Mouse (Mus musculus): ENCODE measurements around the gene Pmm2.

Pmm2 gene

DNA sequence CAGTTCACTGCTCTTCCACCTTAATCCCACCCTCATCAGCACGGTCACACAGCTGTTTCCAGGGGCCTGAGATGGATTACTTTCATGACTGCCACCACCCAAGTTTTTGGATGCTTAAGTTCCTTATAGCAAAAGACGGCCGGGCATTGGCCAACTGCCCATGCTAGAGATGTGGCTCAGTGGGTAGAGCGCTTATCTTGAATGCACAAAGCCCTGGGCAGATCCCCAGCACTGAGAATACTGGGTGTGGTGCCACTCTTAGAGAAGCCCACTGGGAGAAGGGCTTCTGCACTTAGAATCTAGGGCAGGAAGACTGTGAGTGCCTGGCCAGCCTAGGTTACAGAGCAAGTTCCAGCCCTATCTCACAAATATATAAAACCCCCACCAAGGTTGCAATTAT is 41.2 kb downstream of the Pmm2 start:
- no peak for DNase-seq (ENCODE audit: low spot score in 2 of 2)

DNA sequence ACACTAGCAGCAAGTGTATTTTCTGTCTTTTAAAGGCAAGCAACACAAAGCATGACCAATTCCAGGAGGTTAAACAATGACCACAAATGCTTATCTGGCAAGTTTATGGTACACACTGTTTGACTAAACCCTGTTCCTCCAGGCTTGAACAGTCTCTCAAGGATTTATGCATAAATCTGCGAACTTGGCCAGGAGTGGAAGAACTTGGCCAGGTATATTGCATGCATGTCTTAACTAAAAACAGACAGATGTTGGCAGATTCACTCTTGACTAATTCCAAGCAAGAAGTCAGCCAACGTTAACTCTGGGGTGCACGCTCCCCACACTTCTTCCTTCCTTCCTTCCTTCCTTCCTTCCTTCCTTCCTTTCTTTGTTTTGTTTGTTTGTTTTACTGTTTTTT is 42.3 kb downstream of the Pmm2 start:
- no peak for DNase-seq (ENCODE audit: low spot score in 2 of 2)

DNA sequence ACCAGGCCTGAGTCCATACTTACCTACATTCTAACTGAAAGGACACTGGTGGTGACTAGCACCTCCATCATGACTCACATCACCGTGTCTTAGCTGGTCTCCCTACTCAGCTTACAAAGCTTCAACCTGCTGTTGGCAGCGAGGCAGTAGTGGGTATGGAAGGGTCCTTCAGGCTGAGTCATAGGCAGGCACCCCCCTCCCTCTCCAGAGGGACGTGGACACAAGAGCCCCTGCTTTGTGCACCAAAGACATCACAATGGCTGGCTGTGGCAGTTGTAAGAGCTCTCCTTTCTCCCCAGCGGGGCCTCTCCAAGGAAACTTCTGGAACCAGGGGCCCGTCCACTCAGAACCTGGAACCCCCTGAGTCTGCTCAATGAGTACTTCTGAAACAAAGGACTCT is 43.0 kb downstream of the Pmm2 start, which contains the start of gene Gm5767:
TSS of gene Gm5767 (plus strand) at position 301 of the 400 bp plus-strand sequence.
- DNase-seq (ENCODE audit: low spot score in 2 of 2) = no peak

DNA sequence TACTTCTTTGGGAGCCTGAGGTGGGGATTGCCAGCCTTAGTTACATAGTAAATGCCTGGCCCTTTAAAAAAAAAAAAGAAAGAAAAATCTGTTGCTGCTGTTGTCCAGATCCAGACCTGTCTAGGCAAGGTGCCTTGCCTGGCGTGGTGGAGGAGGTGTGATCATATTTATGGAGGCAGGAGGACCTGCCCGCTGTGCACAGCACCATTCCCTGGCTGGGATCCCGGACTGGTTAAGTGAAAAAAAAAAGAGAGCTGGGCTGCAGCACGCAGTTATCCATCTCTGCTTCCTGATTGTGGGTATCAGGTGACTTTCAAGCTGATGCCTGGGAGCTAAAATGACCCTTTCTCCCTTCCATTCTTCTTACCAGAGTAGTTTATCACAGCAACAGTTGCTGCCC is 47.6 kb downstream of the Pmm2 start:
- no peak for DNase-seq (ENCODE audit: low spot score in 2 of 2)

DNA sequence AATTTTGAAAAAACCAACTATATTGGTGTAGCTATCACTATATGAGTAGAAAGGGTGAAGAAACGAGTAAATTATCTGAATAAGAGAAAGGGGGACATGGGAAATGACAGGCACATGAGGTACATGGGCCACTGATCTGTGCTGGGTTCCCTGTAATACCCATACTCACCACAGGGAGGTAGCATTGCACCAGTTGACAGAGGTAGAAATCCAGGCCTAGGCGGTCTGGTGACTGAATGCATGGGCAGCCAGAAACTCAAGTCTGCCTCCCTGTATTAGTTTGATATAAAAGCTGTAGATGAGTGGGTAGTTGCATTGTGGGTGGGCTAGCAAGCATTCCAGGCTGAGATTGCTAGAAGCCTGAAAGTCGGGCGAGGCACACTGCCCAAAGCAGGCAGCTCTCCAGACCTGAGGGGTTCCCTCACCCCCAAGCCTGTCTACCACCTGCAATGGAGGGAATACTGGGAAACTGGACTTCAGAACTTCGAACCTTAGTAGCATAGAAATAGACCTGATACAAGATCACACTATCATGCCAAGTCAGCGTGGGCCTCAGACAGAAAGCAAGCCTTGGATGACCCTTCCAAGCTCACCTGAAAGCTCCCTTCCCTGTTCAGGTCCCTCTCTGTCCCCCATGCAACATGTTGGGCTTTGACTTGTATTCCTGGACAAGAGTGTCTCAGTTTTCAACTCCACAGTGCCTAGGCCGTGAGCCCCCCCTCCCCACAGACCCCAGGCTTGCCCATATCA is 48.8 kb downstream of the Pmm2 start:
- DNase-seq (ENCODE audit: low spot score in 2 of 2) = peak; percentile 55 to 58

DNA sequence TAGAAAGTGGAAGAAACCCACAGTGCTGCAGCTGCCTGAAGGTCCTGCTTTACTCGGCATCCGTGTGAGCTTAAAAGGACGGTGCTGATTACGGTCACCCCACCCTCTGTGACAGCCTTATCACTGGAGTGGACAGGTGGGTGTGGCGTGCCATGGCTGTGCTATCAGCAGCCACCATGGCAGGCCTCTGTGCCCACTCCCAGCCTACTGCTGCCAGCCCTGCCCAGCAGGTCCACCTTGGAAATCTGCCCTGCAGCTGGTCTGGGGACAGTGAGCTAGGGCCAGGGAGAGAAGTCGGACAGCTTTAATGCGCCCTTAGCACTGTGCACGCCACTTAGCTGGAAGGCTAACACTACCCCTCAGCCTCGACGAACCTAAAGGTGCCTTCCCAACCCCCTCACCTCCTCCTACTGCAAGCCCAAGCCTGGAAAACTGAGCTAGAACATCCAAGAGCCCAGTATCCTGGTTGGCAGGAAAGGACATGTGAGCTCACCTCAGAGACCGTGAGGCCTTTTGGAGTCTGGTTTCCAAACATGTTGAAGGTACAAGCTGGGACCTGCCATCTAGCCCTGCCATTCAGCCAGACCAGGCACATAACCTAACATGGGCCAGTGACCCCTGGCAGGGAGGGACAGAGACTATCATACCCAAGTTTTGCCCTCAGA is 49.5 kb downstream of the Pmm2 start:
- DNase-seq (ENCODE audit: low spot score in 2 of 2) = no peak

DNA sequence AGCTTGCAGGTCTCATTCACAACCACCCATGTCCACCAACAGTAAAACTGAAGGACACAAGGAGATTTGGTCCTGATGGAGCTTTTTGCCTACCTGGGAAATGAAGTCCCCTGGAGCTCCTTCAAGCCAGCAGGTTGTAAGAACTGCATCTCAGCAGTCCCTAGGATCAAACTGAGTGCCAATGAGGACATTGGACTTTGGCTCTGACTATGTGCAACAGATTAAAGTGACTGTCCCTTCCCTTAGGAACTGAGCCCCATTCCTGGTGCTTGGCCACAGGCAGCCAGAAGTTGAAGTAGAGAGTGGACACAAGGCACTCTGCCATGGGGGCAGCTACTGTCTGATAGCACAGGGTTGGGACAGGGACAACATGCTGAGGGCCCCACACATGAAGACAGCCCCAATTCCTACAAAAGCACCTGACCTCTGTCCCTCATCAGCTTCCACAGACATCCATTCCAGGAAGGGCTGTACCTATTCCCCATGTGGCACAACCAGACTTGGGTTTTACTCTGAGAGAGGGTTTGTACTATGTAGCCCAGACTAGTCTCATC is 50.2 kb downstream of the Pmm2 start:
- DNase-seq (ENCODE audit: low spot score in 2 of 2) = no peak

DNA sequence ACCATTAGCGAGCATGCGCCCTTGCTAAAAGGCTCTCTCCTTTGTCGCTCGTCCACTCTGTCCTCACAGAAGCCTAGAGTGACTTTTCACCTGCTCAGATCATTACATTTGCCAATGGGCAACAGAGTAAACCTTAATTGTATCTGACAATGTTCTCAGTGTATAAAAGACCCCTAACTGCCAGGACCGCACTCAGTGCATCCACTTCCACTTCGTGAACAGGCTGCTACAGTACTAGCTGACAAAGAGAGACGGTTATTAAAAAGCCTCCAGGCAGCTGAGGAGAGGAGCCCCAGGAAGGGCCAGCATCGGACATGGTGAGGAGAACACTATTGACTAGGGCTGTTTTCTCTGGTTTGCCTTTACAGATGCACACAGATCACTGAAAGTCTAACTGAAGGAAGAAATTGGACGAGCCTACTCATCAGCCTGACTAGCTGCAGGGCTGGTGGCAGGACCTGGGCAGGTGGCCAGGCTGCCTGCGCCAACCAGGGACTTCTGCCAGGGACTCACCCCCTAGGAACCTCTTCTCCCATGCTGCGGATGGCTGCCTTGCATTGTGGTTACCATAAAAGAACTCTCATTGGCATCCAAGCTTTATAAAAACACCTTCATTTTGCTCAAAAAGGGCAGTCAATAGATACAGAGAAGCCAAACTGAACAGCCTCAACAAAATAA is 52.6 kb downstream of the Pmm2 start:
- DNase-seq (ENCODE audit: low spot score in 2 of 2) = no peak

DNA sequence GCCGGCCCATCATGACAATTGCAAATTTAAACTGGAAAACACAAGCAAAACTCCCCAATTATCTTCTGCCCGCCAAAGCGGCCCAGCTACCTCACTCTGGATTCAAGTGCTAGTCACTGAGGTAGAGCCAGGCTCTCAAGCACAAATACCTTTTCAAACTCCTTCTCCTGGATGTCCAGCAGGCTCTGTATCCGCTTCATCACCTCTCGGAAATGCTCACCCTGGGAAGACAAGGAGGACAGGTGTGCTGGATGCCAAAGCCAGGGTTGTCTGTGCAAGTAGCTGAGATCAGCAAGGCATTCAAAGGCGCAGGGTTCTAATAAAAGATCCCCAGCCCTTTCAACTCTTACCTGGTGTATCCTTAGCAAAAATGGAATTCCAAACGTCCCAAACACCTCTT is 53.7 kb downstream of the Pmm2 start:
- no peak for DNase-seq (ENCODE audit: low spot score in 2 of 2)

DNA sequence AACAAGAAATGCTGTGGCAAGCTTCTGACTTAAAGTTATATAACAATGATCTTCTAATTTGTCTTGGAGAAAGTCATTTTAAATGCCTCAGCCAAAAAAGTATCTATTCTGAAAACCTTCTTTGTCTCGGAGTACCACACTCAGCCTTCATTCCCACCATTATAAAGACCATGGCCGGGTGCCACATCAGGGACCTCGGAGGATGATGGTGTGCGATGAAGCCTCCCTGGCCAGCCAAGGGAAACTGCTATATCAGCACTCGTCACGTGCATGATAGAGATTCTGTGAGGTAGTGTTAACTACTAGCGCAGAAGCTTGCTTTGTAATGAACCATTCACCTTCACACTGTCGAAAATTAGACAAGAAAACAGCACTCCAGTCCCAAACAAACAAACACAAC is 62.1 kb downstream of the Pmm2 start:
- DNase-seq (ENCODE audit: low spot score in 2 of 2) = no peak

DNA sequence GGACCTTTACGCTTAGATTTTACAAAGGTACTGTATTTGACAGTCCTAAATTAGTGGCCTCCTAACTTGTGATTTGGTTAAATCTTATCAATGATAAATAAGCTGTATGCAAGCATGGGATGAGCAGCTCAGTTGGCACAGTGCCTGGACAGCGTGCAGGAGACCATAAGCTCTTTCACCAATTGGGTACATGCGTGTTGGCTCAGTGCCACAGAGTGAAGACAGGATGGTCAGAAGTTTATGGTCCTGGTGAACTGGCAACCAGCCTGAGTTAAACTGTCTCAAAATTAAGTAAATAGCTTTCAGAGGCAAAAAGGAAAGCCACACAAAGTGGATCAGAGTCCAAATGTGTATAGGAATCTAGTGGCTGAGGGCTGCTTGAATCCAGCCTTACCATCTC is 63.1 kb downstream of the Pmm2 start:
- DNase-seq (ENCODE audit: low spot score in 2 of 2) = no peak

DNA sequence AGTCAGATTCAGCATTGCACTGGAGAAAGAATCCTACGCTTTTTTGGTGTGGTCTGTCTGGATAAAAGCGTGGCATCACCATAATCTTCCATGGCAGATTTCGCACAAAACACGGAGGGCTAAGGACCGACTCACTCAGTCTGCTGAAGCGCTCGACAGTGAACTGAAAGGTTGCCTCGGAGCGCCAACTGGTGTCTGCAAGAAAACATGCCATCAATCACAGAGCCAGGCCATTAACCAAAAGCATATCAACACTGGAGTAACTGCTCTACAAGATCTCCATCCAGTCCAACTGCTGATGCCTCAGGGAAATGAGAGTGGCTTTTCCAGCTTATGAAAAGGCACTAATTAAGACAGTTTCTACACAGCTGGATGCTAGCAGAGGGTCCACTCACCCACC is 74.5 kb downstream of the Pmm2 start:
- no peak for DNase-seq (ENCODE audit: low spot score in 2 of 2)

Data from right cerebral cortex, postnatal 36 days (tissue).